Mouse (Mus musculus) right cerebral cortex, postnatal 10 days (tissue): Measurements from ENCODE around the gene Mgll.

Experiments
- DNase-seq, 2 experiments: peaks; one replicate each; pipeline ENCODE4 v3.0.0; 2021; ENCODE audit warnings: low spot score in 2 of 2

Mgll gene

GRCm38 (mm10) chr6:88844901-88845565, 120.8 kb downstream of the Mgll start:
- no peak for DNase-seq

DNA sequence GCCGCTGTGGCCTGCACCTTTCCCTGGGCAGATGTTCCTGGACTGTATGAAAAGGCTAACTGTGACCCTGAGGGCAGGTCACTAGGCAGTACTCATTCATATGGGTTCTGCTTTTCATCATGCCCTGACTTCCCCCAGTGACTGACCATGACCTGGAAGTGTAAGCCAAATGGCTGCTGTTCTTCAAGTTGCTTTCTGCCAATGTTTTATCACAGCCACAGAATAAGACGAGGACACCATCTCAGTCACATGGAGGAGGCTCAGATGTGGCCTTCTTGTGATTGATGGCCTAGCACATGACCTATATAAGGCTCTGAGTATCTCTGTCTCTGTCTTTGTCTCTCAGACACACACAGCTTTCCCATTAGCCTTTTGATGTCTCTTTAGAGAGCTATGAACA, 123.4 kb downstream of the Mgll start:
- no peak for DNase-seq

DNA sequence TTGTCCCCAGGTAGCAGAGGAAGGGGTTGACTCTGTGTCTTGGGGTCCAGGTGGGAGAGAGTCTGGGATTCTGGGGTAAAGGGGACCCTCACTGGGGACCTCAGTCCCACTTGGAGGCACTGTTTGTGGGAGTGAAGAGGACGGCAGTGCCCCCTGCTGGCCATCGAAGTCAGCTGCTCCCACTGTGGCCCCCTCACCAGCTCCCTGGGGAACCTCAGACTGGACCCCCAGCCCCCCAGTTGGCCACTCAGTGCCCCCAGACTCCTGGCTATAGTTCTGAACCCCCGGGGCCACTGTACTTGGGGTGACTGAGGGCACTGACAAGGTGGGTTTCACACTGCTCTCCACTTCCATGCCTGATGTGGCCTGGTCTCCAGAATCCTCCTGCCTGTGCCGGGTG, 125.1 kb downstream of the Mgll start:
- DNase-seq = no peak

- DNase-seq = no peak
Measured at GRCm38 (mm10) chr6:88850034-88850433, 125.8 kb downstream of the Mgll start.

- no peak for DNase-seq
Measured at GRCm38 (mm10) chr6:88854509-88854908, 130.3 kb downstream of the Mgll start.

DNA sequence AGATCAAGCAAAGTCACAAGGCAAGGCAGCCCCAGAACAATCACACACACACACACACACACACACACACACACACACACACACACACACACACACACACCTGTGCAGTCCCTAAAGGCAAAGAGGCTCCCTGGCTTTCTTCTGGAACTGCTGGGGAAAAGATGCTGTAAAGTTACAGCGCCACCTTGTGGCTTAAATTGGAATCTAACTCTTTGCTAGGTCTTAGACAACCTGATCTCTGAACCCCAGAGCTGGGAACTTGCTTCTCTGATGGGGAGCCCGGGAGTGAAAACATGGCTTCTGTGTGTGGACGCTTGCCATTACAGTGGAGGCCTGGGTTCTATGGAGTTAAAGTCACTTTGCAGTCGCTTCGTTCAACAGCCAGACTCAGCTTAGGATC, 131.4 kb downstream of the Mgll start:
- DNase-seq = peak; percentile 63 to 73

- DNase-seq = peak in 1 of 2 experiments; percentile 56
Measured at GRCm38 (mm10) chr6:88857249-88857648, 133.0 kb downstream of the Mgll start.

- DNase-seq = no peak
Measured at GRCm38 (mm10) chr6:88857830-88858229, 133.6 kb downstream of the Mgll start.

GRCm38 (mm10) chr6:88858341-88858740, 134.1 kb downstream of the Mgll start:
- no peak for DNase-seq

DNA sequence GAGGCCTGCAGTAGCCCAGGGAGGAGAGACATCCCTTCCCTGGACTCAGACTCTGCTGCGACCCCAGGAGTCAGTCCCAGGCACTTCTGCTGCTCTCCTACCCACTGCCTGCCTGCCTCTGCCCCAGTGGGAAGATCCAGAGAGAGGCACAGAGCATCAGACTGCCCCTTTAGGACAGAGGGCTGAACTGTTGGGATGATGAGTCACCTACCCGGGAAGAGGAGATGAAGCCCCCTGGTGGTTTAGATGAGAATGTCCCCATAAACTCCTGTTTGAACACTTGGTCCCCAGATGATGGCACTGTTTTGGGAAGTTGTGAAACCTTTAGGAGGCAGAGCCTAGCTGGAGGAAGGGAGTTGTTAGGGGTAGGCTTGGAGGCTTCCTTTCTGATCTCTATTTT, 136.7 kb downstream of the Mgll start:
- DNase-seq = peak in 1 of 2 experiments; percentile 42

GRCm38 (mm10) chr6:88865704-88866103, 141.5 kb downstream of the Mgll start:
- no peak for DNase-seq

GRCm38 (mm10) chr6:88869459-88869858, 145.2 kb downstream of the Mgll start:
- DNase-seq = no peak

GRCm38 (mm10) chr6:88870594-88870993, 146.4 kb downstream of the Mgll start:
- peak in 1 of 2 experiments; percentile 57 for DNase-seq

- DNase-seq = peak; percentile 80 to 84
Measured at GRCm38 (mm10) chr6:88871546-88871945, 147.3 kb downstream of the Mgll start.

- DNase-seq = peak in 1 of 2 experiments; percentile 54
Measured at GRCm38 (mm10) chr6:88872811-88873210, 148.6 kb downstream of the Mgll start.

DNA sequence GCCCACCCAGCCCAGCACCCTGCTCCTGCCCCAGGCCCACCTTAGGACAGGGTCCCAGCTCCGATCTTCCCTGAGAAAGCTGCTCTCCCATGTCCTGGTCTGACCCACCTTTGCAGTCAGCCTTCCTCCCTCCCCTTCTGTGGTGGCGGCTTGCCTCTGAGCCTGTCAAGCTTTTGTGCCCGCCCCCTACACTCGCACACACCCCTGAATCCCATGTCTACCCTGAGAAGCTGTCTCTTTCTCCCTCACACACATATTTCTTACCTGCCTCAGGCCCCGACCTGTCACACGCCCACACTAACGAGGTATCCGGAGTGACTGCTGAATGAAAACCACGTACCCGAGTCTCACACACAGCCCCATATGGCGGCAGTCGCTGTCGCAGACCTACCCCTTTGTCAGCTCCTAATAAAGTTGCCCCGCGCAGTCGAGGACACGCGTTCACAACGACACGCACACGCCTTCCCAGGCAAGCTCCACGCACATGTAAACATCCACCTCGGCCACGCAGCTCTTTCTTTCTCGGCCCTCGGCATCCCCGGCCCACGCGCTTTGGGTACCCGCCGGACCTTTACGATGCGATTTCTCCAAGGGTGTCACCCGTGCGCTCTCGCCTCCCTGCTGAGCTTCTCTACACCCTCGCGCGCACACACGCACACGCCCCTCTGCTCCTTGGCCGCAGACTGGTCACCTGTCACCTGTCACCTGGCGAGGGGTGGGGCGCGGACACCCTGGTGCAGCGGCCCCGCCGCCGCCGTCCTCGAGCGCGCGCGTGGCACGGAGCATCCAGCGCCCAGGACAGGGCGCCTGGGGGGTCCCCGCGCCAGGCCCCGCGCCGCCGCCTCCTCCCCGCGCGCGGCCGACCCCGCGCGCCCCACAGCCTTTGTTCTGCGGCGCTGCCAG, 150.0 kb downstream of the Mgll start:
- DNase-seq = peak; percentile 65 to 75

DNA sequence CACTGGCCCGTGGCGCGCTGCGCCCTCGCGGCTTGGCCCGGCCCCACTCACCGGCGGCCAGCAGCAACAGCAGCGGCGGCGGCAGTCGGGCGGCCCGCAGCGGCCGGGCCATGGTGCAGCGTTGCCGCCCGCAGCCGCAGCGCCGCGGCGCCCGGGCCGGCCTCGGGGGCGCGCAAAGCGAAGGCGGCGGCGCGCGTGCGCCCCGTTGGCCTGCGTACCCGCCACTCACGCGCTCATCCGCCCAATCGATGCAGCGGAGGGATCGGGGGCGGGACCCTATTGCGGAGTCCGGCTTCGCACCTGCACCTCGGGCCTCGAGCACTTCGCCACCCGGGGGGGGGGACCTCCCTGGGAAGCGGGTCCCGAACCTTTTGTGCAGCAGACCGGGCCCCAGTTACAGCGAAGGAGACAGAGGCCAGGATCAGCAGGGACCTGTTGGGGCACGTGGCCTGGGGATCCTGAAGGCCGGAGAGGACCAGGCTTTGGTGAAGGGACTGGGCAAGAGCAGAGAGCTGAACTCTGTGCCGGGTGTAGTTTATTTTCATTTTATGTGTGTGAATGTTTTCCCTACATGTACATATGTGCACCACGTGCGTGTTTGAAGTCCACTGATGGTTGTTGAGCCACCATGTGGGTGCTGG, 150.8 kb downstream of the Mgll start, which contains the start of gene Podxl2:
TSS of gene Podxl2 (minus strand) at position 177 of the 641 bp plus-strand sequence.
- peak; percentile 91 to 92 for DNase-seq
